Mouse (Mus musculus) lung, embryonic 14.5 days (tissue): Measurements from ENCODE around the gene Gm10668. TPM values are rescaled to one million over a fixed set of nuclear protein-coding genes. Genes with fewer than 3 reads are reported as not detected.
"Not testable (repeated sequence)": the region's sequence is repeated elsewhere in the genome, so short reads cannot be mapped to it uniquely, and the experiment has no call there.

Experiments
- ATAC-seq: fragments of 200-750 bp; cut with Nextera tagmentation; 2 replicates; pipeline ENCODE4 v1.8.0; 2017; ENCODE audit warnings: mild to moderate bottlenecking, moderate TSS enrichment, moderate library complexity; ENCODE audit not compliant: insufficient read depth
- DNase-seq: peaks from one replicate; pipeline ENCODE4 v3.0.0-alpha.2; 2015
- H3K27ac ChIP-seq: fragments of 300-500 bp; sonication (generic); 2 replicates; pipeline ENCODE4 v1.5.1; 2014; ENCODE audit warnings: low read depth, mild to moderate bottlenecking, moderate library complexity
- H3K27me3 ChIP-seq: fragments of 300-500 bp; sonication (generic); 2 replicates; pipeline ENCODE4 v1.6.1; 2014; ENCODE audit warnings: low read length, control low read depth; ENCODE audit not compliant: insufficient read depth
- H3K36me3 ChIP-seq: fragments of 300-500 bp; sonication (generic); 2 replicates; pipeline ENCODE4 v1.6.1; 2014; ENCODE audit warnings: control low read depth; ENCODE audit not compliant: insufficient read depth
- H3K4me1 ChIP-seq: fragments of 300-500 bp; sonication (generic); 2 replicates; pipeline ENCODE4 v1.6.1; 2014; ENCODE audit warnings: antibody characterized with exemption, control low read depth; ENCODE audit not compliant: insufficient read depth
- H3K4me2 ChIP-seq: fragments of 300-500 bp; sonication (generic); 2 replicates; pipeline ENCODE4 v1.6.1; 2014; ENCODE audit warnings: mild to moderate bottlenecking
- H3K4me3 ChIP-seq: fragments of 300-500 bp; sonication (generic); 2 replicates; pipeline ENCODE4 v1.5.1; 2014; ENCODE audit warnings: low read depth, low read length
- H3K9ac ChIP-seq: fragments of 300-500 bp; sonication (generic); 2 replicates; pipeline ENCODE4 v1.6.1; 2014
- H3K9me3 ChIP-seq: fragments of 300-500 bp; sonication (generic); 2 replicates; pipeline ENCODE4 v1.6.1; 2016; ENCODE audit warnings: low read depth, low read length, control low read depth
- WGBS: fragments of 180-500 bp; shearing (Covaris S2); extraction: QIAGEN DNeasy Blood & Tissue Kit; methylation state at CpG from one replicate; pipeline ENCODE4 v1.1.7; 2014; 5-methylcytosine and 5-hydroxymethylcytosine counted together
- polyA plus RNA-seq: library from polyadenylated mRNA; unstranded; fragments of >200 nt; fragmentation: Nextera tagmentation; extraction: Ambion mirVana; gene quantifications from 2 replicates; pipeline ENCODE4 v1.2.1, GENCODE M21; 2014

Gm10668 gene
- not detected in 2 replicates for polyA plus RNA-seq

GRCm38 (mm10) chr7:20730524-20730923, at the start of gene Gm10668:
Gene Gm10668, minus strand, starts transcription at chr7:20730624.
- not testable (repeated sequence) for H3K27ac ChIP-seq, H3K9ac ChIP-seq, H3K36me3 ChIP-seq, H3K9me3 ChIP-seq, ATAC-seq, H3K4me3 ChIP-seq, H3K4me2 ChIP-seq, H3K27me3 ChIP-seq, DNase-seq, H3K4me1 ChIP-seq
- WGBS, result no CpG with 5 or more reads among the region's 1 CpGs

- no CpG with 5 or more reads among the region's 3 CpGs for WGBS
- DNase-seq, H3K36me3 ChIP-seq, H3K4me1 ChIP-seq, H3K4me2 ChIP-seq, H3K9ac ChIP-seq, H3K27ac ChIP-seq, H3K27me3 ChIP-seq, ATAC-seq, H3K4me3 ChIP-seq, H3K9me3 ChIP-seq: not testable (repeated sequence)
Observed at GRCm38 (mm10) chr7:20770885-20771284, 40.5 kb upstream of the Gm10668 start, which contains the start of gene Vmn1r112. Gene Vmn1r112, plus strand, starts transcription at chr7:20771185.

GRCm38 (mm10) chr7:20703116-20703515, 27.3 kb downstream of the Gm10668 start, which contains the start of gene Vmn1r111:
Gene Vmn1r111, minus strand, starts transcription at chr7:20703216.
- H3K36me3 ChIP-seq, H3K9me3 ChIP-seq, H3K27ac ChIP-seq, H3K4me3 ChIP-seq, H3K9ac ChIP-seq, H3K27me3 ChIP-seq, H3K4me2 ChIP-seq, DNase-seq, ATAC-seq, H3K4me1 ChIP-seq: not testable (repeated sequence)
- no CpG with 5 or more reads among the region's 2 CpGs for WGBS

Other genes with a start within 250 kb of the Gm10668 start
- gene Vmn1r103, start 220.1 kb downstream of the Gm10668 start, polyA plus RNA-seq, result not detected in 2 replicates
- not detected in 2 replicates for gene Vmn1r104, start 196.8 kb downstream of the Gm10668 start, polyA plus RNA-seq
- gene Gm5726, start 184.9 kb downstream of the Gm10668 start, polyA plus RNA-seq, result not detected in 2 replicates
- gene Gm4141, start 154.4 kb downstream of the Gm10668 start, polyA plus RNA-seq, result not detected in 2 replicates
- gene Gm4513, start 131.6 kb downstream of the Gm10668 start, polyA plus RNA-seq, result not detected in 2 replicates
- gene Vmn1r107, start 61.7 kb downstream of the Gm10668 start, polyA plus RNA-seq, result not detected in 2 replicates
- gene Vmn1r111, start 27.4 kb downstream of the Gm10668 start, polyA plus RNA-seq, result not detected in 2 replicates
- gene Vmn1r112, start 40.6 kb upstream of the Gm10668 start, polyA plus RNA-seq, result not detected in 2 replicates
- gene Vmn1r113, start 56.7 kb upstream of the Gm10668 start, polyA plus RNA-seq, result not detected in 2 replicates
- not detected in 2 replicates for gene Vmn1r114, start 81.6 kb upstream of the Gm10668 start, polyA plus RNA-seq
- gene Vmn1r115, start 114.4 kb upstream of the Gm10668 start, polyA plus RNA-seq, result not detected in 2 replicates
- gene Vmn1r116, start 141.6 kb upstream of the Gm10668 start, polyA plus RNA-seq, result not detected in 2 replicates
- gene Vmn1r117, start 153.5 kb upstream of the Gm10668 start, polyA plus RNA-seq, result not detected in 2 replicates
- gene Vmn1r118, start 181.7 kb upstream of the Gm10668 start, polyA plus RNA-seq, result not detected in 2 replicates